Mouse (Mus musculus): ENCODE data around the gene Pramef8. TPM values are rescaled to one million over a fixed set of nuclear protein-coding genes. Genes with fewer than 3 reads are reported as not detected.

Pramef8 gene
- 39.9 TPM for polyA plus RNA-seq (2017; shearing (Covaris generic))

DNA sequence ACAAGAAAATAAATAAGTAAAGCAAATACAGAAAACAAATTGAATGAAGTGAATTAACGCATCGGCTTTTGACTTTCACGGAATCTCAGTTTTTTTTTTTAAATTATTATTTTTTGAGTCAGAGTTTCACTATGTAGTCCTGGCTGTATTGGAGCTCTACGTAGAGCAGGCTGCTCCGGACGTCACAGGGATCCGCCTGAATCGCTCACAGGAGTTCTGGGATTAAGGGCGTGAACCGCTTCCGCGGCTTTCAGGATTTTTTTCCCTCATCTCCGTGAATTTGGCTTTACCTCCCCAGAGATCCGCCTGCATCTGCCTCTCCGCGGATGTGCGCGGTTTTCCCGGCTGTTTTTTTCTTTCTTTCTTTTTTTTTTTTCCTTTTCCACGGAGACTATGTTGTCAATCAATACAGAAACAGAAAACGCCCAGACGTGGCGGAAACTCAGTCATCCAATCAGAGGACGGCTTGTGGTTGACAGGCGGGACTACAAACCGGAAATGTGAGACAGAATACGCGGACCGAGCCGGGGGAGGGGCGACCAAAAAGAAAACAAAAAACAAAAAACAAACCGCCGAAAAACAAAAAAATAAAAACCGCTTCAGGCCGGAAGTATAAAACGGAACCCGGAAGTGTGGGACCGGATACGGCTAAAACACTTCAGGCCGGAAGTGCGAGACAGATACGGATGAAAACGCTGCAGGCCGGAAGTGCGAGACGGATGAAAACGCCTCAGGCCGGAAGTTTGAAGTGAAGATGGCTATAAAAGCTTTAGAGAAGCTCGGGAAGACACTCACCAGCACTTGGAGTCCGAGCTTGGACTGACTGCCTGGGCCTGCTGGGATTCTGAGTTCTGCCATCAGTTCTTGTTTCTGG lies at the start of gene Pramef8:
Gene Pramef8 (plus strand): TSS at position 208 of the 874 bp plus-strand sequence.

GRCm38 (mm10) chr4:143394181-143394580 lies 18.0 kb upstream of the Pramef8 start, which contains the start of gene Pramel1:
Gene Pramel1 (plus strand): TSS chr4:143394428.

DNA sequence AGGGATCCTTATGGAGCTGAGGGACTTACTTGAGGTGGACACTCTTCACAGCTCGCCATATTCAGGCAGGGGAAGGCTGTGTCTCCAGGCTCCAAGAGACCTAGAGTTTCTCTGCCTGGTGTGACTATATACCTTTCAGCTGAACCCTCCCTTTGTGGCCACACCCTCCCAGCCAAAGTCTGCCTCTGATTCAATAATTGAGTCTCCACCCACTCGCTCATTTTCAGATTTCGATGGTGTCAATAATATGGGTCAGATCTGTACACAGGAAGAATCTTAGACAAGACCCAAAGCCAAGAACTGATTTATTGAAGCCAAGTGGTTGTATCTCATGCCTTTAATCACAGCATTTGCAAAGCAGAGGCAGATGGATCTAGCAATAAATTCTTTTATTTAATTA lies 38.0 kb downstream of the Pramef8 start, which contains the start of gene Oog4:
Gene Oog4 (minus strand): TSS at position 101 of the 400 bp plus-strand sequence.

Other genes starting within 250 kb of the Pramef8 start
- 34.5 TPM for gene Prdm2, start 199.4 kb upstream of the Pramef8 start, polyA plus RNA-seq (2017; shearing (Covaris generic))
- not detected for gene Pdpn, start 112.9 kb upstream of the Pramef8 start, polyA plus RNA-seq (2017; shearing (Covaris generic))
- not detected for gene Lrrc38, start 62.7 kb upstream of the Pramef8 start, polyA plus RNA-seq (2017; shearing (Covaris generic))
- not detected for gene Pramel1, start 18.0 kb upstream of the Pramef8 start, polyA plus RNA-seq (2017; shearing (Covaris generic))
- gene Oog4, start 37.9 kb downstream of the Pramef8 start, polyA plus RNA-seq (2017; shearing (Covaris generic)), result not detected
- not detected for gene Gm13043, start 98.9 kb downstream of the Pramef8 start, polyA plus RNA-seq (2017; shearing (Covaris generic))
- not detected for gene Gm13040, start 123.5 kb downstream of the Pramef8 start, polyA plus RNA-seq (2017; shearing (Covaris generic))
- gene BC080695, start 139.3 kb downstream of the Pramef8 start, polyA plus RNA-seq (2017; shearing (Covaris generic)), result 0.17 TPM
- not detected for gene Gm13057, start 139.3 kb downstream of the Pramef8 start, polyA plus RNA-seq (2017; shearing (Covaris generic))
- not detected for gene Gm13083, start 202.6 kb downstream of the Pramef8 start, polyA plus RNA-seq (2017; shearing (Covaris generic))
- gene Gm13088, start 244.8 kb downstream of the Pramef8 start, polyA plus RNA-seq (2017; shearing (Covaris generic)), result not detected

Measured in effector memory CD4-positive, alpha-beta T cell, adult 5 months (primary cell).